Mouse (Mus musculus) thymus, adult 2 months (tissue): ENCODE measurements around the gene Eif5b. TPM values are rescaled to one million over a fixed set of nuclear protein-coding genes. Genes with fewer than 3 reads are reported as not detected.

ENCODE experiments used
- DNase-seq: peaks from one replicate; pipeline ENCODE4 v3.0.0; 2021
- H3K27ac ChIP-seq: fragments of 200-500 bp; 2 replicates; pipeline ENCODE4 v1.5.1; 2012; ENCODE audit warnings: low read length, control low read depth; ENCODE audit not compliant: control insufficient read depth, insufficient read depth
- H3K27me3 ChIP-seq: fragments of 200-500 bp; 2 replicates; pipeline ENCODE4 v1.6.1; 2012; ENCODE audit warnings: mild to moderate bottlenecking, low read length, moderate library complexity, mixed read lengths; ENCODE audit not compliant: control insufficient read depth, insufficient read depth
- H3K36me3 ChIP-seq: fragments of 200-500 bp; 2 replicates; pipeline ENCODE4 v1.6.1; 2012; ENCODE audit warnings: mild to moderate bottlenecking, low read length, moderate library complexity; ENCODE audit not compliant: control insufficient read depth, insufficient read depth
- H3K4me1 ChIP-seq: fragments of 200-500 bp; replicated peaks from 2 replicates; pipeline ENCODE4 v1.6.1; 2012; ENCODE audit warnings: low read length; ENCODE audit not compliant: control insufficient read depth, insufficient read depth
- H3K4me3 ChIP-seq: fragments of 200-500 bp; 2 replicates; pipeline ENCODE4 v1.5.1; 2012; ENCODE audit warnings: mild to moderate bottlenecking, low read length, control low read depth, moderate library complexity; ENCODE audit not compliant: control insufficient read depth, insufficient read depth
- CTCF ChIP-seq: fragments of 200-500 bp; IDR thresholded peaks from 2 replicates; pipeline ENCODE4 v1.5.1; 2012; ENCODE audit warnings: mild to moderate bottlenecking, control low read depth, low read length, moderate library complexity, borderline replicate concordance; ENCODE audit not compliant: control insufficient read depth, poor library complexity, insufficient read depth; ENCODE audit errors: extremely low read depth
- POLR2A ChIP-seq: fragments of 200-500 bp; IDR thresholded peaks from 2 replicates; pipeline ENCODE4 v1.6.1; 2012; ENCODE audit warnings: mild to moderate bottlenecking, low read length, control low read depth, moderate library complexity; ENCODE audit not compliant: control insufficient read depth, poor library complexity, insufficient read depth; ENCODE audit errors: extremely low read depth
- WGBS: fragments of 180-500 bp; shearing (Covaris S2); methylation state at CpG from one replicate; pipeline ENCODE4 v1.1.7; 2018; 5-methylcytosine and 5-hydroxymethylcytosine counted together
- polyA plus RNA-seq: library from polyadenylated mRNA; depleted of rRNA; stranded (reverse); fragments of >200 nt; gene quantifications from 2 replicates; pipeline ENCODE4 v1.2.3, GENCODE M21; 2012

The Eif5b gene
- polyA plus RNA-seq, 1 experiment, result 6.7 TPM

GRCm38 (mm10) chr1:37999552-37999951 lies 1.7 kb downstream of the Eif5b start:
- H3K27ac ChIP-seq, result no peak overlapping the region
- TF ChIP-seq POLR2A (no peak), CTCF (no peak)

GRCm38 (mm10) chr1:38000844-38001243 lies 3.0 kb downstream of the Eif5b start:
- 0 out of 2 replicates have a peak, but pooled peaks cover 2% of the 10 kb centered on the region for H3K4me1 ChIP-seq
- no peak overlapping the region for H3K4me3 ChIP-seq

More at GRCm38 (mm10) chr1:37999552-37999951, 1.7 kb downstream of the Eif5b start:
- 71% methylated on average over 3 of the region's 3 CpGs for WGBS
- Histone ChIP-seq H3K4me3 (no peak overlapping the region), H3K36me3 (peaks cover 8% of the 10 kb centered on the region), H3K27me3 (no peaks in the 10 kb centered on the region), H3K4me1 (0 out of 2 replicates have a peak, but pooled peaks cover 2% of the 10 kb centered on the region)
- DNase-seq, result no peak

GRCm38 (mm10) chr1:38001956-38002355 lies 4.1 kb downstream of the Eif5b start:
- no peaks in the 10 kb centered on the region for H3K36me3 ChIP-seq
- no peaks in the 10 kb centered on the region for H3K27me3 ChIP-seq
- no peak for DNase-seq
- no peak overlapping the region for H3K4me3 ChIP-seq
- H3K27ac ChIP-seq, result no peak overlapping the region
- no peak for TF ChIP-seq CTCF
- no peak for TF ChIP-seq POLR2A
- 0 out of 2 replicates have a peak, but pooled peaks cover 2% of the 10 kb centered on the region for H3K4me1 ChIP-seq
- 84% methylated on average over 9 of the region's 9 CpGs for WGBS

More at GRCm38 (mm10) chr1:38000844-38001243, 3.0 kb downstream of the Eif5b start:
- Histone ChIP-seq H3K27me3 (no peaks in the 10 kb centered on the region), H3K27ac (no peak overlapping the region), H3K36me3 (no peaks in the 10 kb centered on the region)
- WGBS, result 96% methylated on average over 8 of the region's 8 CpGs
- no peak for DNase-seq
- TF ChIP-seq POLR2A (no peak), CTCF (no peak)

GRCm38 (mm10) chr1:38003046-38003445 lies 5.2 kb downstream of the Eif5b start:
- no peaks in the 10 kb centered on the region for H3K27me3 ChIP-seq
- TF ChIP-seq POLR2A (no peak), CTCF (no peak)
- DNase-seq, result no peak

GRCm38 (mm10) chr1:38006741-38007140 lies 8.9 kb downstream of the Eif5b start:
- TF ChIP-seq CTCF (no peak), POLR2A (no peak)

More at GRCm38 (mm10) chr1:38003046-38003445, 5.2 kb downstream of the Eif5b start:
- 93% methylated on average over 3 of the region's 3 CpGs for WGBS
- 0 out of 2 replicates have a peak, but pooled peaks cover 2% of the 10 kb centered on the region for H3K4me1 ChIP-seq
- H3K27ac ChIP-seq, result no peak overlapping the region
- no peaks in the 10 kb centered on the region for H3K36me3 ChIP-seq
- no peak overlapping the region for H3K4me3 ChIP-seq

GRCm38 (mm10) chr1:38011647-38012046 lies 13.8 kb downstream of the Eif5b start:
- WGBS, result 66% methylated on average over 6 of the region's 6 CpGs
- Histone ChIP-seq H3K4me3 (no peak overlapping the region), H3K27ac (no peak overlapping the region)

More at GRCm38 (mm10) chr1:38006741-38007140, 8.9 kb downstream of the Eif5b start:
- Histone ChIP-seq H3K27me3 (no peaks in the 10 kb centered on the region), H3K4me1 (no peaks in the 10 kb centered on the region), H3K4me3 (no peak overlapping the region), H3K36me3 (no peaks in the 10 kb centered on the region), H3K27ac (no peak overlapping the region)
- no peak for DNase-seq
- WGBS, result 97% methylated on average over 3 of the region's 3 CpGs

More at GRCm38 (mm10) chr1:38011647-38012046, 13.8 kb downstream of the Eif5b start:
- Histone ChIP-seq H3K36me3 (no peaks in the 10 kb centered on the region), H3K4me1 (no peaks in the 10 kb centered on the region), H3K27me3 (no peaks in the 10 kb centered on the region)
- TF ChIP-seq POLR2A (no peak), CTCF (no peak)
- DNase-seq, result no peak
